Mouse (Mus musculus) heart, embryonic 11.5 days (tissue): ENCODE results near the gene Abi1. TPM values are rescaled to one million over a fixed set of nuclear protein-coding genes. Genes with fewer than 3 reads are reported as not detected.
A peak's percentile ranks its signal among the peaks of the same experiment; 100 is the strongest.

Experiments
- ATAC-seq: fragments of 200-750 bp; cut with Nextera tagmentation; replicated peaks from 2 replicates; pipeline ENCODE4 v1.8.0; 2017; ENCODE audit warnings: moderate library complexity; ENCODE audit not compliant: insufficient number of reproducible peaks, low FRiP score, low TSS enrichment
- H3K27ac ChIP-seq: fragments of 300-500 bp; sonication (generic); 2 replicates; pipeline ENCODE4 v1.5.1; 2014; ENCODE audit warnings: mild to moderate bottlenecking, low read depth, low read length
- H3K27me3 ChIP-seq: fragments of 300-500 bp; sonication (generic); 2 replicates; pipeline ENCODE4 v1.6.1; 2014; ENCODE audit warnings: mild to moderate bottlenecking, low read length, mixed read lengths; ENCODE audit not compliant: control insufficient read depth, insufficient read depth
- H3K36me3 ChIP-seq: fragments of 300-500 bp; sonication (generic); 2 replicates; pipeline ENCODE4 v1.6.1; 2014; ENCODE audit warnings: mild to moderate bottlenecking, low read length, moderate library complexity, mixed read lengths; ENCODE audit not compliant: control insufficient read depth, insufficient read depth
- H3K4me1 ChIP-seq: fragments of 300-500 bp; sonication (generic); 2 replicates; pipeline ENCODE4 v1.6.1; 2014; ENCODE audit warnings: low read length; ENCODE audit not compliant: control insufficient read depth, insufficient read depth
- H3K4me2 ChIP-seq: fragments of 300-500 bp; sonication (generic); 2 replicates; pipeline ENCODE4 v1.6.1; 2014; ENCODE audit warnings: mild to moderate bottlenecking, moderate library complexity
- H3K4me3 ChIP-seq: fragments of 300-500 bp; sonication (generic); 2 replicates; pipeline ENCODE4 v1.5.1; 2014; ENCODE audit warnings: low read depth, low read length
- H3K9ac ChIP-seq: fragments of 300-500 bp; sonication (generic); 2 replicates; pipeline ENCODE4 v1.6.1; 2014; ENCODE audit warnings: mild to moderate bottlenecking, low read depth, low read length, moderate library complexity
- H3K9me3 ChIP-seq: fragments of 300-500 bp; sonication (generic); replicated peaks from 2 replicates; pipeline ENCODE4 v1.6.1; 2016; ENCODE audit warnings: low read length; ENCODE audit not compliant: control insufficient read depth
- WGBS: fragments of 180-500 bp; shearing (Covaris S2); extraction: QIAGEN DNeasy Blood & Tissue Kit; methylation state at CpG from one replicate; pipeline ENCODE4 v1.1.7; 2014; ENCODE audit not compliant: insufficient replicate concordance; 5-methylcytosine and 5-hydroxymethylcytosine counted together
- polyA plus RNA-seq: library from polyadenylated mRNA; unstranded; fragments of >200 nt; fragmentation: Nextera tagmentation; extraction: Ambion mirVana; gene quantifications from 2 replicates; pipeline ENCODE4 v1.2.1, GENCODE M21; 2014

Gene Abi1
- 34.6 and 35.3 TPM in 2 replicates for polyA plus RNA-seq

GRCm38 (mm10) chr2:23040001-23040646, at the start of gene Abi1:
Gene Abi1, minus strand, starts transcription at chr2:23040241.
- no peaks in the 10 kb centered on the region for H3K36me3 ChIP-seq
- peak within 1 kb of the TSS; percentile 78 for H3K4me2 ChIP-seq
- no peaks in the 10 kb centered on the region for H3K9me3 ChIP-seq
- no peaks in the 10 kb centered on the region for H3K27me3 ChIP-seq
- peak within 1 kb of the TSS; percentile 97 for H3K9ac ChIP-seq
- peak; percentile 95 for ATAC-seq
- H3K4me3 ChIP-seq = peak within 1 kb of the TSS; percentile 98
- 3% methylated on average over 24 of the region's 24 CpGs for WGBS
- H3K27ac ChIP-seq = peak within 1 kb of the TSS; percentile 97
- no peaks in the 10 kb centered on the region; the same call in 1 of the 2 replicates for H3K4me1 ChIP-seq

DNA sequence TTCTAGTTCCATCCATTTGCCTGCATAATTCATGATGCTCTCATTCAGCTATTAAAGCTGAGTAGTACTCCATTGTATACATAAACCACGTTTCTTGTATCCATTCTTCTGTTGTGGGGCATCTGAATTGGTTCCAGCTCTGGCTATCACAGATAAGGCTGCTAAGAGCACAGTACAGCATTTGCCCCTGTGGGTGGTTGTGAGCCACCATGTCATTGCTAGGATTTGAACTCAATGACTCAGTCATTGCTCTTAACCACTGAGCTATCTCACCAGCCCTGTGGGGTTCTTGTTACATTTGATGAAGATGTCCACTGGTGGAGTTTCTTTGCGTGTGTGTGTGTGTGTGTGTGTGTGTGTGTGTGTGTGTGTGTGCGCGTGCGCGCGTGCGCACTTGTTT, 44.5 kb upstream of the Abi1 start:
- Histone ChIP-seq H3K4me2 (no peak overlapping the region), H3K9ac (no peak overlapping the region), H3K27me3 (no peaks in the 10 kb centered on the region), H3K36me3 (peaks cover 11% of the 10 kb centered on the region), H3K27ac (no peak overlapping the region), H3K4me1 (no peaks in the 10 kb centered on the region), H3K4me3 (no peak overlapping the region), H3K9me3 (no peaks in the 10 kb centered on the region)
- 95% methylated on average over 8 of the region's 8 CpGs for WGBS
- no peak for ATAC-seq

DNA sequence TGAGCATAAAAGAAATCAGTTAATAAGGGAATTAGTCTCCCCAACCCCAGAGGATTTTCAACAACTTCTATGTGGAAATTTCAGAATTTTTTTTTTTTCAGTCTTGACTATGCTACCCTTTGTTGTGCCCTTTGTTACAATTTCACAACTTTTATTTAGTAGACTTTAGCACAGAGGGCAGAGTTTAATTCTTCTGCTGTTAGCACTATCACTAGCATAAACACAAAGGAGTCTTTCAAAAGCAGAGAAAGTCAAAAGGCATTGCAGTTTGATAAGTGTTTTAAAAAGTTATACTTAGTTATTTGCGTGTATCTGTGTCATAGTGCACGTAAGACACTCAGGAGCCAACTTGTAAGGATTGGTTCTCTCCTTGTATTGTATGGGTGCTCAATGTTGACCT, 38.5 kb upstream of the Abi1 start:
- 93% methylated on average over 2 of the region's 2 CpGs for WGBS
- H3K27ac ChIP-seq = no peak overlapping the region
- no peak overlapping the region for H3K4me3 ChIP-seq
- no peaks in the 10 kb centered on the region for H3K27me3 ChIP-seq
- no peaks in the 10 kb centered on the region for H3K9me3 ChIP-seq
- H3K4me2 ChIP-seq = no peak overlapping the region
- H3K36me3 ChIP-seq = peaks cover 17% of the 10 kb centered on the region
- no peak overlapping the region for H3K9ac ChIP-seq
- no peaks in the 10 kb centered on the region for H3K4me1 ChIP-seq
- no peak for ATAC-seq

GRCm38 (mm10) chr2:23077693-23078092, 37.7 kb upstream of the Abi1 start:
- Histone ChIP-seq H3K27ac (no peak overlapping the region), H3K9ac (no peak overlapping the region), H3K9me3 (no peaks in the 10 kb centered on the region), H3K36me3 (peaks cover 17% of the 10 kb centered on the region), H3K4me1 (no peaks in the 10 kb centered on the region), H3K4me3 (no peak overlapping the region), H3K27me3 (no peaks in the 10 kb centered on the region), H3K4me2 (no peak overlapping the region)
- no peak for ATAC-seq
- 82% methylated on average over 5 of the region's 5 CpGs for WGBS

GRCm38 (mm10) chr2:23076783-23077182, 36.7 kb upstream of the Abi1 start:
- no peak overlapping the region for H3K27ac ChIP-seq
- no peak overlapping the region for H3K9ac ChIP-seq
- no peak for ATAC-seq
- no peak overlapping the region for H3K4me2 ChIP-seq
- no peak overlapping the region for H3K4me3 ChIP-seq
- H3K27me3 ChIP-seq = no peaks in the 10 kb centered on the region
- H3K36me3 ChIP-seq = peaks cover 17% of the 10 kb centered on the region
- H3K4me1 ChIP-seq = no peaks in the 10 kb centered on the region
- H3K9me3 ChIP-seq = no peaks in the 10 kb centered on the region

GRCm38 (mm10) chr2:23075846-23076245, 35.8 kb upstream of the Abi1 start:
- no peak overlapping the region for H3K4me2 ChIP-seq
- H3K27ac ChIP-seq = no peak overlapping the region
- no peak overlapping the region for H3K4me3 ChIP-seq
- no peak for ATAC-seq
- no peaks in the 10 kb centered on the region for H3K4me1 ChIP-seq
- no peak overlapping the region for H3K9ac ChIP-seq
- no peaks in the 10 kb centered on the region for H3K27me3 ChIP-seq
- H3K9me3 ChIP-seq = no peaks in the 10 kb centered on the region
- H3K36me3 ChIP-seq = peaks cover 13% of the 10 kb centered on the region

DNA sequence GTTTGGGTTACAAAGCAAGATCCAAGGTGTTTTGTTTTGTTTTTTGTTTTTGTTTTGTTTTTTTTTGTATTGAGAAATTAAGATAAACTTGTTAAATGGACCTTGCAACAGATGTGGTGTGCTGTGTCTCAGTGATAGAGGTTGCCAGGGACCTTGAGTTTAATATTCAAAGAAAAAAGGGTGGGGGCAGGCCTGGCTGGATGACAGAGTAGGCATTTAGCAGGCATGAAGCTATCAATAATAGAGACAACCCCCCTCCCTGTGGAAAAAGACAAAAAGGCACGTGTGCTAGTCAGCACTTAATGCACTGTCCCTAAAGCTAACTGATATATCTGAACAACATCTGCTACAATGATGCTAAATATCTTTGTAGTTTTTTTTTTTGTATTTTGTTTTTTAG, 31.4 kb upstream of the Abi1 start:
- Histone ChIP-seq H3K4me1 (no peaks in the 10 kb centered on the region), H3K9me3 (no peaks in the 10 kb centered on the region), H3K4me3 (no peak overlapping the region), H3K27ac (no peak overlapping the region), H3K27me3 (no peaks in the 10 kb centered on the region), H3K9ac (no peak overlapping the region), H3K4me2 (no peak overlapping the region), H3K36me3 (0 out of 2 replicates have a peak, but pooled peaks cover 2% of the 10 kb centered on the region)
- WGBS = 74% methylated on average over 1 of the region's 1 CpGs
- no peak for ATAC-seq

GRCm38 (mm10) chr2:23070491-23070890, 30.4 kb upstream of the Abi1 start:
- no peaks in the 10 kb centered on the region for H3K27me3 ChIP-seq
- no peak overlapping the region for H3K4me2 ChIP-seq
- H3K27ac ChIP-seq = no peak overlapping the region
- H3K9ac ChIP-seq = no peak overlapping the region
- no peak for ATAC-seq
- no peak overlapping the region for H3K4me3 ChIP-seq
- H3K36me3 ChIP-seq = 0 out of 2 replicates have a peak, but pooled peaks cover 2% of the 10 kb centered on the region
- no peaks in the 10 kb centered on the region for H3K4me1 ChIP-seq
- H3K9me3 ChIP-seq = no peaks in the 10 kb centered on the region
- 94% methylated on average over 2 of the region's 2 CpGs for WGBS
